Mouse (Mus musculus) intestine, postnatal 0 days (tissue): ENCODE measurements at regions not wholly inside any gene's neighbourhood (a gene's known extent, or its start where the extent isn't known, plus 50 kb on each side); places are given as distances from the start of the nearest gene placed in this dataset.

Source experiments
- ATAC-seq: fragments of 200-750 bp; cut with Nextera tagmentation; 2 replicates; pipeline ENCODE4 v1.8.0; 2017; ENCODE audit warnings: mild to moderate bottlenecking, moderate TSS enrichment, moderate library complexity
- H3K27ac ChIP-seq: fragments of 300-500 bp; sonication (generic); 2 replicates; pipeline ENCODE4 v1.5.1; 2014; ENCODE audit warnings: mild to moderate bottlenecking, low read depth, low read length, moderate library complexity
- H3K27me3 ChIP-seq: fragments of 300-500 bp; sonication (generic); replicated peaks from 2 replicates; pipeline ENCODE4 v1.6.1; 2014; ENCODE audit warnings: low read length, mixed read lengths; ENCODE audit not compliant: control insufficient read depth, insufficient read depth
- H3K36me3 ChIP-seq: fragments of 300-500 bp; sonication (generic); 2 replicates; pipeline ENCODE4 v1.6.1; 2014; ENCODE audit warnings: mild to moderate bottlenecking, moderate library complexity; ENCODE audit not compliant: control insufficient read depth, insufficient read depth
- H3K4me1 ChIP-seq: fragments of 300-500 bp; sonication (generic); replicated peaks from 2 replicates; pipeline ENCODE4 v1.6.1; 2014; ENCODE audit warnings: antibody characterized with exemption, low read length, mixed read lengths; ENCODE audit not compliant: control insufficient read depth, insufficient read depth
- H3K4me2 ChIP-seq: fragments of 300-500 bp; sonication (generic); replicated peaks from 2 replicates; pipeline ENCODE4 v1.6.1; 2014; ENCODE audit warnings: low read depth, mild to moderate bottlenecking, moderate library complexity
- H3K4me3 ChIP-seq: fragments of 300-500 bp; sonication (generic); 2 replicates; pipeline ENCODE4 v1.5.1; 2014; ENCODE audit warnings: low read depth, low read length
- H3K9ac ChIP-seq: fragments of 300-500 bp; sonication (generic); 2 replicates; pipeline ENCODE4 v1.6.1; 2014; ENCODE audit warnings: mild to moderate bottlenecking, low read depth, low read length
- H3K9me3 ChIP-seq: fragments of 300-500 bp; sonication (generic); 2 replicates; pipeline ENCODE4 v1.6.1; 2016; ENCODE audit warnings: mixed run types; ENCODE audit not compliant: control insufficient read depth
- CTCF ChIP-seq: sonication (generic); IDR thresholded peaks from 2 replicates; pipeline ENCODE4 v1.5.1; 2016; ENCODE audit warnings: low read depth, mild to moderate bottlenecking, control low read depth, antibody characterized with exemption, moderate library complexity
- WGBS: fragments of 180-500 bp; shearing (Covaris S2); extraction: QIAGEN DNeasy Blood & Tissue Kit; methylation state at CpG from one replicate; pipeline ENCODE4 v1.1.7; 2014; 5-methylcytosine and 5-hydroxymethylcytosine counted together

DNA sequence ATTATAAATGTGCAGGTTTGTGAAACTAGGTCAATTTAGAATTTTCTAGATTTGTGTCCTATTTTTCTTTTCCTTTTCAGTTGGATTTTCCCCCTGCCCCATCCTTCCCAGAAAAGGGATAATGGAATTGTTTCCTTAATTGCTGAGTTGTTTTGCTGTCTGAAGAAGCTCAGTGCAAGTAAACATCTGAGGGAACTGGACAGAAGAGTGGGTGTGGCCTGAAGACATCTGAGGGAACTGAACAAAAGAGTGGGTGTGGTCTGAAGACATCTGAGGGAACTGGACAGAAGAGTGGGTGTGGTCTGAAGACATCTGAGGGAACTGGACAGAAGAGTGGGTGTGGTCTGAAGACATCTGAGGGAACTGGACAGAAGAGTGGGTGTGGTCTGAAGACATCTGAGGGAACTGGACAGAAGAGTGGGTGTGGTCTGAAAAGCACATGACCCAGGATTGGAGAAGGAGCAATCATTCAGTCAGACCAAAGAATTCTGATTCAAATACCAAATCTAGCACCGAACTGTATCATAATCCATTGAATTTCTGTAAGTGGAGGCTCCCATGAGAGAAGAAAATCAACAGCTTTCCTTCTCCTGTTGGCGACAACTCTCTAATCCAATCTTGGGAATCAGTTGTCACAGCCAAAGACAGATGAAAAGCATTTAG, 1479.8 kb downstream of the 4930444P10Rik start:
- H3K4me1 ChIP-seq, result no peaks in the 10 kb centered on the region
- TF ChIP-seq CTCF, result no peak
- H3K36me3 ChIP-seq, result no peaks in the 10 kb centered on the region
- H3K9ac ChIP-seq, result no peak overlapping the region
- H3K4me3 ChIP-seq, result no peak overlapping the region
- WGBS, result 88% methylated on average over 2 of the region's 2 CpGs
- no peak overlapping the region for H3K4me2 ChIP-seq
- no peak overlapping the region for H3K27ac ChIP-seq
- no peak for ATAC-seq
- H3K9me3 ChIP-seq, result no peaks in the 10 kb centered on the region
- no peaks in the 10 kb centered on the region for H3K27me3 ChIP-seq

GRCm38 (mm10) chr1:14609054-14609453, 1484.1 kb downstream of the 4930444P10Rik start:
- no peak overlapping the region for H3K27ac ChIP-seq
- no peak overlapping the region for H3K4me3 ChIP-seq
- WGBS, result 9% methylated on average over 2 of the region's 2 CpGs
- no peak for TF ChIP-seq CTCF
- no peaks in the 10 kb centered on the region for H3K4me1 ChIP-seq
- no peaks in the 10 kb centered on the region for H3K9me3 ChIP-seq
- no peak overlapping the region for H3K4me2 ChIP-seq
- ATAC-seq, result no peak
- no peaks in the 10 kb centered on the region for H3K27me3 ChIP-seq
- no peaks in the 10 kb centered on the region for H3K36me3 ChIP-seq
- H3K9ac ChIP-seq, result no peak overlapping the region

DNA sequence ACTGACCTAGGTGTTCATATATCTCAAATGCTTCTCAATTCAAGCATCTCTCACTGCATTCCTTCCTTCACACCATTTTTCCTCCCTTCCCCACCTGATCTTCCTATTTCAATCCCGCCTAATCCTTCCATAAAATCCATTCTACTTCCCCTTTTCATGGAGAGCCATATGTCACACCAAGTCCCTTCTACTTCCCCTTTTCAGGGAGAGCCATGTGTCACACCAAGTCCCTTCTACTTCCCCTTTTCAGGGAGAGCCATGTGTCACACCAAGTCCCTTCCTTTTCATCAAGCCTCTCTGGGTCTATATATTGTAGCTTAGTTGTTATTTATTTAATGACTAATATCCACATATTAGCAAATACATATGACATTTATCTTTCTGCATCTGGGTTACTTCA, 1497.2 kb downstream of the 4930444P10Rik start:
- no peak overlapping the region for H3K4me2 ChIP-seq
- no peak for TF ChIP-seq CTCF
- no peaks in the 10 kb centered on the region for H3K27me3 ChIP-seq
- H3K4me1 ChIP-seq, result no peaks in the 10 kb centered on the region
- 72% methylated on average over 1 of the region's 1 CpGs for WGBS
- no peak overlapping the region for H3K4me3 ChIP-seq
- ATAC-seq, result no peak
- no peak overlapping the region for H3K9ac ChIP-seq
- H3K9me3 ChIP-seq, result no peaks in the 10 kb centered on the region
- H3K27ac ChIP-seq, result no peak overlapping the region
- no peaks in the 10 kb centered on the region for H3K36me3 ChIP-seq

GRCm38 (mm10) chr1:14589905-14590304, 1503.2 kb downstream of the 4930444P10Rik start:
- Histone ChIP-seq H3K27ac (no peak overlapping the region), H3K4me3 (no peak overlapping the region), H3K9ac (no peak overlapping the region), H3K36me3 (no peaks in the 10 kb centered on the region), H3K4me2 (no peak overlapping the region), H3K4me1 (no peaks in the 10 kb centered on the region), H3K27me3 (no peaks in the 10 kb centered on the region), H3K9me3 (no peaks in the 10 kb centered on the region)
- TF ChIP-seq CTCF, result no peak
- WGBS, result 84% methylated on average over 5 of the region's 5 CpGs
- no peak for ATAC-seq

DNA sequence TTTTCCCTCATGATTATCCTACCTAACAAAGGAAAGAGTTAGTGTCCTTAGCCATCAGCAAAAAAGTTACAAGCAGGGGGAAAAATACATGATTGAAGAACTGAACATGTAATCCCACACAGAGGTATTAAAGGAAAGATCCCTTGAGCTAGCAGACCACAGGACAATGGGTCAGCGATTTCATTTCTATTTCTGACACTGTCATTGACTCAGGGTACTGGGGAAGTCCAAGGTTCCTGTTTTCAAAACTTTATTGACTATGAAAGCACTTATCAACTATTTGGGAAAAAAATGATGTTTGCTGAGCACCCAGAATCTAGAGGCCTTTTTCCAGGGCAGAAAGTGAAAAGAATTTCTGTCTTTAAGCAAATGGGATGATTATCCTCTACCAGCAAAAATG, 1513.7 kb downstream of the 4930444P10Rik start:
- ATAC-seq, result no peak
- 71% methylated on average over 1 of the region's 1 CpGs for WGBS
- Histone ChIP-seq H3K27me3 (no peaks in the 10 kb centered on the region), H3K4me2 (no peak overlapping the region), H3K4me3 (no peak overlapping the region), H3K36me3 (no peaks in the 10 kb centered on the region), H3K27ac (no peak overlapping the region), H3K9ac (no peak overlapping the region), H3K9me3 (no peaks in the 10 kb centered on the region), H3K4me1 (no peaks in the 10 kb centered on the region)
- no peak for TF ChIP-seq CTCF

- Histone ChIP-seq H3K27me3 (no peaks in the 10 kb centered on the region), H3K9me3 (no peaks in the 10 kb centered on the region), H3K9ac (no peak overlapping the region), H3K4me1 (no peaks in the 10 kb centered on the region), H3K4me2 (no peak overlapping the region), H3K4me3 (no peak overlapping the region), H3K27ac (no peak overlapping the region), H3K36me3 (no peaks in the 10 kb centered on the region)
- no peak for TF ChIP-seq CTCF
- no peak for ATAC-seq
- 88% methylated on average over 1 of the region's 1 CpGs for WGBS
Measured at GRCm38 (mm10) chr1:14576263-14576662, 1516.9 kb downstream of the 4930444P10Rik start.

- no peaks in the 10 kb centered on the region for H3K9me3 ChIP-seq
- 33% methylated on average over 5 of the region's 5 CpGs for WGBS
Measured at GRCm38 (mm10) chr1:14570562-14570981, 1522.6 kb downstream of the 4930444P10Rik start.

More at GRCm38 (mm10) chr1:14570562-14570981, 1522.6 kb downstream of the 4930444P10Rik start:
- Histone ChIP-seq H3K9ac (no peak overlapping the region), H3K4me2 (no peak overlapping the region), H3K27me3 (no peaks in the 10 kb centered on the region), H3K4me1 (no peaks in the 10 kb centered on the region), H3K4me3 (no peak overlapping the region), H3K36me3 (no peaks in the 10 kb centered on the region), H3K27ac (no peak overlapping the region)
- ATAC-seq, result no peak
- peak; percentile 56 for TF ChIP-seq CTCF
